Comparison of ENCODE assay signal across 18 mouse cellular contexts in the genomic region with DNA sequence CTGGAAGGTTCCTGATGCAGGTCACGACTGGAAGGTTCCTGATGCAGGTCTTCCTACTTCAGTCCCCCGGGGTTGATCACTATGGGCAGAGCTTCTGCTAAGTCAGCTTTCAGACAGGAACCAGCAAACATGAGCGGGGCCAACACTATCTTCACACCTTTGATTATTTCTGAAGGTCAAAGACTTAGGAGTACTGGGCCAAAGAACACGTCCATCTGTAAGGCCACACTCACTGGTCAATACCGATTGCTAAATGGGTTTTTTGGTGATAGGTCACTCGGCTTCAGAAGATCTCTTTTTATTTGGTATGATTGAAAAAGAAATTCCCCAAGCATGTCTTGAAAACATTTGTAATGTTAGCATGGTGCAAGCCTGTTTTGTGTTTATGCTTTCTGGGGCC.
A peak's percentile ranks its signal among the peaks of the same experiment; 100 is the strongest.
DNase-seq lines count a peak whose midpoint lies in the region; ATAC-seq and TF ChIP-seq lines count a peak whose summit lies in the region.
"Had no signal": no experiment of that assay in that cellular context is flagged by ENCODE, and none has a peak within 500 bp of the region (broad histone marks: within the 10 kb centered on the region; RNA-seq: fewer than 3 reads in every experiment).

No protein-coding gene starts in this region.

- H3K27ac ChIP-seq in liver, adult 2 months (replicated peaks; ENCODE audit: insufficient read depth, low read depth, low read length): no peak overlapping the region
- no peak overlapping the region for H3K27ac ChIP-seq in liver, embryonic 12.5 days

- no peak for TF ChIP-seq POLR2A in liver, adult 2 months (IDR thresholded peaks at IDR 0.05; ENCODE audit: extremely low read depth, insufficient read depth, low read length)

- H3K36me3 ChIP-seq in liver, adult 2 months (ENCODE audit: control insufficient read depth, insufficient read depth, low read length): no peaks in the 10 kb centered on the region
- no peaks in the 10 kb centered on the region for H3K36me3 ChIP-seq in liver, embryonic 12.5 days
- H3K36me3 ChIP-seq: G1E had no signal

- H3K9me3 ChIP-seq in liver, embryonic 12.5 days (replicated peaks): peaks cover 5% of the 10 kb centered on the region; the same call in 1 of the 2 replicates

- no peak for TF ChIP-seq CTCF in liver, adult 2 months (IDR thresholded peaks at IDR 0.05; ENCODE audit: low read depth, low read length)

- H3K4me1 ChIP-seq in liver, adult 2 months (ENCODE audit: control insufficient read depth, insufficient read depth, low read length): peaks cover 11% of the 10 kb centered on the region
- no peaks in the 10 kb centered on the region for H3K4me1 ChIP-seq in liver, embryonic 12.5 days

- H3K4me3 ChIP-seq in liver, adult 2 months (ENCODE audit: insufficient read depth, low read depth, low read length): no peak overlapping the region
- no peak overlapping the region for H3K4me3 ChIP-seq in liver, embryonic 12.5 days

- no peaks in the 10 kb centered on the region for H3K27me3 ChIP-seq in liver, adult 2 months (ENCODE audit: control insufficient read depth, insufficient read depth, low read length)
- no peaks in the 10 kb centered on the region for H3K27me3 ChIP-seq in liver, embryonic 12.5 days (replicated peaks)
- H3K27me3 ChIP-seq: CH12.LX, Patski had no signal

- 22% methylated on average over 6 of the region's 6 CpGs for WGBS in liver, adult 2 months
- WGBS in liver, embryonic 12.5 days (ENCODE audit: insufficient replicate concordance): 72% methylated on average over 6 of the region's 6 CpGs

- no peak overlapping the region for H3K4me2 ChIP-seq in liver, embryonic 12.5 days

- H3K9ac ChIP-seq in liver, adult 2 months (ENCODE audit: low read depth, low read length): no peak overlapping the region
- no peak overlapping the region for H3K9ac ChIP-seq in liver, embryonic 12.5 days

- no peak for ATAC-seq in liver, embryonic 12.5 days
- ATAC-seq: activated CD4-positive, CD25-positive, alpha-beta regulatory T cell, adult 4 months; CD4-positive, CD25-positive, alpha-beta regulatory T cell, adult 4 months; Patski had no signal

- DNase-seq in liver, adult 2 months (ENCODE audit: extremely low read depth, low read depth, low spot score): peak; percentile 92
- DNase-seq: adrenal gland, adult 2 months; adrenal gland, adult 8-10 months; adrenal gland, postnatal 10 days; adrenal gland, postnatal 14 days; adrenal gland, postnatal 25 days; adrenal gland, postnatal 36 days; B cell, adult 2 months; cerebellum, adult 11 months; cerebellum, adult 11-12 months; cerebellum, adult 18-20 months; cerebellum, adult 2 months had no signal

- no peaks in the 10 kb centered on the region for H3K79me2 ChIP-seq in liver, adult 2 months (ENCODE audit: control insufficient read depth, insufficient read depth, low read length)
